Mouse (Mus musculus) E14TG2a.4 (cell line): ENCODE measurements around the gene Pla2g12a.

Experiments
- CTCF ChIP-seq: conservative IDR thresholded peaks from 2 replicates; pipeline ENCODE4 v1.5.1; 2014; ENCODE audit warnings: low read length
- POU5F1 ChIP-seq: IDR thresholded peaks from 2 replicates; pipeline ENCODE4 v1.6.1; 2014; ENCODE audit warnings: low read length, borderline replicate concordance

GRCm38 (mm10) chr3:129886430-129886829 lies 8.0 kb downstream of the Pla2g12a start:
- TF ChIP-seq CTCF (no peak), POU5F1 (no peak)
